Mouse (Mus musculus) regulatory T cell (primary cell): ENCODE measurements around the gene Sfxn3.
"Not testable (repeated sequence)": the region's sequence is repeated elsewhere in the genome, so short reads cannot be mapped to it uniquely, and the experiment has no call there.

Source experiments
- in situ Hi-C: fragments of 300-600 bp; cut with MboI, MseI; formaldehyde crosslinking; loops from one replicate; pipeline ENCODE4 v1.15.1; 2025; ENCODE audit warnings: high pct_unique_total_duplicates

Gene Sfxn3

GRCm38 (mm10) chr19:45017909-45018308 is 29.4 kb upstream of the Sfxn3 start:
- in situ Hi-C loops: no loop called here

- in situ Hi-C loops: no loop called here
Observed at GRCm38 (mm10) chr19:45018351-45018831, 28.9 kb upstream of the Sfxn3 start.

- in situ Hi-C loops: no loop called here
Observed at GRCm38 (mm10) chr19:45020348-45020747, 27.0 kb upstream of the Sfxn3 start.

GRCm38 (mm10) chr19:45021362-45021761 is 25.9 kb upstream of the Sfxn3 start:
- in situ Hi-C loops: no loop called here

- in situ Hi-C loops: no loop called here
Observed at GRCm38 (mm10) chr19:45023993-45024392, 23.3 kb upstream of the Sfxn3 start.

- in situ Hi-C loops: no loop called here
Observed at GRCm38 (mm10) chr19:45024775-45025174, 22.5 kb upstream of the Sfxn3 start.

GRCm38 (mm10) chr19:45025937-45026568 is 21.2 kb upstream of the Sfxn3 start:
- in situ Hi-C loops: no loop called here

GRCm38 (mm10) chr19:45026958-45027670 is 20.2 kb upstream of the Sfxn3 start:
- in situ Hi-C loops: no loop called here

GRCm38 (mm10) chr19:45027848-45028247 is 19.5 kb upstream of the Sfxn3 start:
- in situ Hi-C loops: no loop called here

- in situ Hi-C loops: no loop called here
Observed at GRCm38 (mm10) chr19:45028746-45029145, 18.6 kb upstream of the Sfxn3 start.

- in situ Hi-C loops: no loop called here
Observed at GRCm38 (mm10) chr19:45029571-45029970, 17.7 kb upstream of the Sfxn3 start.

- in situ Hi-C loops: no loop called here
Observed at GRCm38 (mm10) chr19:45030111-45030510, 17.2 kb upstream of the Sfxn3 start.

GRCm38 (mm10) chr19:45030746-45031693 is 16.3 kb upstream of the Sfxn3 start:
- in situ Hi-C loops: no loop called here

GRCm38 (mm10) chr19:45031780-45032179 is 15.5 kb upstream of the Sfxn3 start:
- in situ Hi-C loops: no loop called here

- in situ Hi-C loops: no loop called here
Observed at GRCm38 (mm10) chr19:45032570-45033332, 14.6 kb upstream of the Sfxn3 start.

GRCm38 (mm10) chr19:45036867-45037266 is 10.4 kb upstream of the Sfxn3 start:
- in situ Hi-C loops: no loop called here

GRCm38 (mm10) chr19:45038198-45038597 is 9.1 kb upstream of the Sfxn3 start:
- in situ Hi-C loops: not testable (repeated sequence)

- in situ Hi-C loops: no loop called here
Observed at GRCm38 (mm10) chr19:45040214-45040613, 7.1 kb upstream of the Sfxn3 start.

GRCm38 (mm10) chr19:45044389-45044927 is 2.8 kb upstream of the Sfxn3 start:
- in situ Hi-C loops: no loop called here

GRCm38 (mm10) chr19:45045236-45045635 is 2.1 kb upstream of the Sfxn3 start:
- in situ Hi-C loops: no loop called here

- in situ Hi-C loops: no loop called here
Observed at GRCm38 (mm10) chr19:45045651-45046050, 1.7 kb upstream of the Sfxn3 start, which contains the start of gene Pdzd7. Pdzd7 (minus strand) TSS chr19:45045717.
